ENCODE assay signal across 29 mouse cellular contexts in the genomic region with DNA sequence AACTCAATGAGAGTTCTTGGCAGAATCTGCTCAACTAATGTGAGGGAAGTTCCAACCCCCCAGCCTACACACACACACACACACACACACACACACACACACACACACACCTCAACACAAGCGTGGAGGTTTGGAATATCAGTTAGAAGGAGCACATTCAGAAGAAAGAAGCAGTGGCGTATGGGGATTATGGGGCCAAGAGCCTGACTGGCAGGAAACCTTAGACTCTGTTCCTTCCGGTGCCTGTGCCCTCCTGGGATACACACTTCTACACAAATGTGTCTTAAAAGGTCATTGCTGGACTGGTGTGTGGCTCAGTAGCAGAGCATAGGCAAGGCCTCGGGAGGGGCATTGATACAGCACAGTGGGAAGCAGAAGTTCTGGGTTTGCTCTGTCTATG. TPM values are rescaled to one million over a fixed set of nuclear protein-coding genes. Genes with fewer than 3 reads are reported as not detected.
"Had no signal": no experiment of that assay in that cellular context is flagged by ENCODE, and none has a peak within 500 bp of the region (broad histone marks: within the 10 kb centered on the region; RNA-seq: fewer than 3 reads in every experiment).

No protein-coding gene starts in this region.

- DNase-seq: gastrocnemius, adult 2 months; gastrocnemius, postnatal 10 days; gastrocnemius, postnatal 25 days; heart, adult 2 months; heart, postnatal 10 days; heart, postnatal 36 days; kidney, adult 2 months; kidney, adult 9 months; kidney, postnatal 10 days; kidney, postnatal 25 days; kidney, postnatal 4 days; liver; liver, embryonic 13.5 days had no signal

- H3K36me3 ChIP-seq: heart, embryonic 12.5 days; hindbrain, embryonic 10.5 days; hindbrain, embryonic 12.5 days; intestine, embryonic 15.5 days; limb, embryonic 12.5 days; liver, embryonic 13.5 days; liver, embryonic 15.5 days had no signal

- ATAC-seq: hindbrain, embryonic 16.5 days; inflammation-experienced regulatory T-cells, adult 6 months; intestine, embryonic 15.5 days; intestine, postnatal 0 days had no signal

- H3K9ac ChIP-seq: heart, embryonic 12.5 days; hindbrain, embryonic 12.5 days; hindbrain, embryonic 14.5 days; intestine, embryonic 15.5 days; limb, embryonic 12.5 days; liver, embryonic 13.5 days; liver, embryonic 15.5 days had no signal

- H3K9me3 ChIP-seq: heart, embryonic 12.5 days; hindbrain, embryonic 10.5 days; hindbrain, embryonic 12.5 days; intestine, embryonic 15.5 days; limb, embryonic 12.5 days; liver, embryonic 13.5 days; liver, embryonic 15.5 days had no signal

- H3K27ac ChIP-seq: gastrocnemius, adult 2 months; heart, adult 2 months; hindbrain, embryonic 10.5 days; hindbrain, embryonic 12.5 days; hindbrain, embryonic 14.5 days; intestine, embryonic 15.5 days; layer of hippocampus, adult 2 months; left cerebral cortex, adult 2 months; limb, embryonic 12.5 days; liver, embryonic 13.5 days; liver, embryonic 15.5 days had no signal

- H3K4me2 ChIP-seq: heart, embryonic 12.5 days; hindbrain, embryonic 12.5 days; hindbrain, embryonic 14.5 days; intestine, embryonic 15.5 days; limb, embryonic 12.5 days; liver, embryonic 11.5 days; liver, embryonic 13.5 days; liver, embryonic 15.5 days had no signal

- H3K4me3 ChIP-seq: gastrocnemius, adult 2 months; heart, adult 2 months; heart, embryonic 12.5 days; hindbrain, embryonic 10.5 days; hindbrain, embryonic 12.5 days; intestine, embryonic 15.5 days; layer of hippocampus, adult 2 months; left cerebral cortex, adult 2 months; limb, embryonic 12.5 days; liver, embryonic 13.5 days; liver, embryonic 15.5 days had no signal

- H3K4me1 ChIP-seq: heart, embryonic 12.5 days; hindbrain, embryonic 12.5 days; intestine, embryonic 15.5 days; limb, embryonic 12.5 days; liver, embryonic 13.5 days; liver, embryonic 15.5 days had no signal

RNA-seq across cellular contexts. Expression of gene Pax5, which starts 10.9 kb away (rescaled TPM):
- total RNA-seq: granulocyte monocyte progenitor cell, adult 5-6 weeks had no signal
- polyA plus RNA-seq: heart, embryonic 12.5 days; heart, embryonic 14.5 days; kidney, embryonic 16.5 days; limb, embryonic 12.5 days; liver, embryonic 11.5 days had no signal
